Mouse (Mus musculus) heart, postnatal 0 days (tissue): Measurements from ENCODE around the gene Ptger2. TPM values are rescaled to one million over a fixed set of nuclear protein-coding genes. Genes with fewer than 3 reads are reported as not detected.

ENCODE experiments used
- ATAC-seq: fragments of 200-750 bp; cut with Nextera tagmentation; 2 replicates; pipeline ENCODE4 v1.8.0; 2017; ENCODE audit warnings: low read depth, moderate number of reproducible peaks, moderate library complexity; ENCODE audit not compliant: insufficient read depth
- DNase-seq: peaks from one replicate; pipeline ENCODE4 v3.0.0-alpha.2; 2016; ENCODE audit warnings: low spot score
- H3K27ac ChIP-seq: fragments of 300-500 bp; sonication (generic); 2 replicates; pipeline ENCODE4 v1.5.1; 2014; ENCODE audit warnings: low read depth, mild to moderate bottlenecking
- H3K27me3 ChIP-seq: fragments of 300-500 bp; sonication (generic); 2 replicates; pipeline ENCODE4 v1.6.1; 2014; ENCODE audit warnings: low read length, mixed read lengths; ENCODE audit not compliant: control insufficient read depth, insufficient read depth
- H3K36me3 ChIP-seq: fragments of 300-500 bp; sonication (generic); replicated peaks from 2 replicates; pipeline ENCODE4 v1.6.1; 2014; ENCODE audit warnings: low read length, mixed read lengths; ENCODE audit not compliant: control insufficient read depth, insufficient read depth
- H3K4me1 ChIP-seq: fragments of 300-500 bp; sonication (generic); 2 replicates; pipeline ENCODE4 v1.6.1; 2014; ENCODE audit warnings: antibody characterized with exemption; ENCODE audit not compliant: control insufficient read depth, insufficient read depth
- H3K4me2 ChIP-seq: fragments of 300-500 bp; sonication (generic); 2 replicates; pipeline ENCODE4 v1.6.1; 2014; ENCODE audit warnings: low read depth, mild to moderate bottlenecking, low read length, moderate library complexity
- H3K4me3 ChIP-seq: fragments of 300-500 bp; sonication (generic); 2 replicates; pipeline ENCODE4 v1.5.1; 2014; ENCODE audit warnings: low read depth, low read length
- H3K9ac ChIP-seq: fragments of 300-500 bp; sonication (generic); replicated peaks from 2 replicates; pipeline ENCODE4 v1.6.1; 2014; ENCODE audit warnings: low read depth, low read length, mixed read lengths
- H3K9me3 ChIP-seq: fragments of 300-500 bp; sonication (generic); replicated peaks from 2 replicates; pipeline ENCODE4 v1.6.1; 2016; ENCODE audit warnings: low read length; ENCODE audit not compliant: control insufficient read depth
- CTCF ChIP-seq: IDR thresholded peaks from 2 replicates; pipeline ENCODE4 v1.5.1; 2016; ENCODE audit warnings: antibody characterized with exemption, control low read depth, low read depth
- EP300 ChIP-seq: IDR thresholded peaks from 2 replicates; pipeline ENCODE4 v1.6.1; 2016; ENCODE audit warnings: antibody characterized with exemption, low read depth
- WGBS: fragments of 180-500 bp; shearing (Covaris S2); extraction: QIAGEN DNeasy Blood & Tissue Kit; methylation state at CpG from one replicate; pipeline ENCODE4 v1.1.7; 2014; 5-methylcytosine and 5-hydroxymethylcytosine counted together
- microRNA counts: library from miRNA; unstranded; fragments of <30 nt; microRNA quantifications from one replicate; lab custom pipeline; 2015
- microRNA-seq: library from miRNA; unstranded; fragments of <30 nt; microRNA quantifications from one replicate; pipeline ENCODE4, GENCODE M21; 2016
- polyA plus RNA-seq: library from polyadenylated mRNA; unstranded; fragments of >200 nt; fragmentation: Nextera tagmentation; extraction: Ambion mirVana; gene quantifications from 2 replicates; pipeline ENCODE4 v1.2.1, GENCODE M21; 2015
- total RNA-seq: library from RNA; depleted of rRNA; stranded (reverse); fragments of >200 nt; gene quantifications from 2 replicates; pipeline ENCODE4 v1.2.3, GENCODE M21; 2014; ENCODE audit warnings: low replicate concordance; rRNA removed

Ptger2 gene
- total and polyA plus RNA-seq, 2 experiments from 2014 or later = 0.07 to 3.2 TPM

- H3K27me3 ChIP-seq = no peaks in the 10 kb centered on the region
- ATAC-seq = peak; percentile 39; the same call in 1 of the 2 replicates
- WGBS = 52% methylated on average over 7 of the region's 7 CpGs
- H3K9ac ChIP-seq = no peak overlapping the region
- H3K36me3 ChIP-seq = no peaks in the 10 kb centered on the region
- H3K27ac ChIP-seq = peak overlapping the region; percentile 57; the same call in 1 of the 2 replicates
- no peaks in the 10 kb centered on the region; the same call in 1 of the 2 replicates for H3K4me1 ChIP-seq
- no peak overlapping the region for H3K4me2 ChIP-seq
- no peaks in the 10 kb centered on the region for H3K9me3 ChIP-seq
- peak; percentile 15 for DNase-seq
- TF ChIP-seq EP300 (no peak), CTCF (no peak)
- H3K4me3 ChIP-seq = no peak overlapping the region
Observed at GRCm38 (mm10) chr14:45049689-45050418, 61.9 kb downstream of the Ptger2 start.

DNA sequence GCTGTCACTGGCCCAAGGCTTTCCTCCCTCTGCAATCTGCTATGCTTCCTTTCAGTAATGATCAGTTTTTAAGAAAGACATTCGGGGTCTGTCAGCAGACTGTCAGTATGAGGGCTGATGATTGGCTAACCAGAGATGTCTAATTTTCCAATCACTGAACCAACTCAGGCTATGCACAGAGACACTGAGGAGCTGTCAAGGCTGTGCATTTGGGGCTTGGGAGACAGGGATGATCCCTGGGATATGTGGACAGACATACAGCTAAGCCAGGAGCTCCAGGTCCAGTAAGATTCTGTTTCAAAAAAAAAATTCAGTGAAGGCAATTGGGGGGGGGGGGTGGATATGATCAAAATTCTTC lies 62.4 kb downstream of the Ptger2 start:
- H3K27ac ChIP-seq = peak overlapping the region; percentile 57
- WGBS = 57% methylated on average over 1 of the region's 1 CpGs
- H3K4me3 ChIP-seq = no peak overlapping the region
- no peaks in the 10 kb centered on the region for H3K9me3 ChIP-seq
- ATAC-seq (no peak), DNase-seq (no peak)
- no peak for TF ChIP-seq EP300
- no peak for TF ChIP-seq CTCF
- H3K4me2 ChIP-seq = no peak overlapping the region
- no peaks in the 10 kb centered on the region; the same call in 1 of the 2 replicates for H3K4me1 ChIP-seq
- no peaks in the 10 kb centered on the region for H3K27me3 ChIP-seq
- H3K9ac ChIP-seq = no peak overlapping the region
- H3K36me3 ChIP-seq = no peaks in the 10 kb centered on the region

GRCm38 (mm10) chr14:45051116-45051515 lies 63.1 kb downstream of the Ptger2 start:
- no peaks in the 10 kb centered on the region; the same call in 1 of the 2 replicates for H3K4me1 ChIP-seq
- no peak overlapping the region for H3K4me3 ChIP-seq
- H3K27ac ChIP-seq = no peak overlapping the region
- no peak for DNase-seq
- no peaks in the 10 kb centered on the region for H3K36me3 ChIP-seq
- no peak overlapping the region for H3K4me2 ChIP-seq
- no peaks in the 10 kb centered on the region for H3K9me3 ChIP-seq
- ATAC-seq = no peak
- no peak for TF ChIP-seq CTCF
- no peak for TF ChIP-seq EP300
- WGBS = 81% methylated on average over 7 of the region's 7 CpGs
- no peak overlapping the region for H3K9ac ChIP-seq
- H3K27me3 ChIP-seq = no peaks in the 10 kb centered on the region

MicroRNAs within 50 kb of the gene (microRNA counts, 519-probe panel; counts per million panel counts)
- microRNA mmu-miR-327 (lab: Ali Mortazavi, UCI) = not detected

Small RNA genes lying within 50 kb of the gene (microRNA-seq; reads per million reads assigned to microRNA genes)
- not detected for gene Mir327

Other genes starting within 250 kb of the Ptger2 start
- gene Gm8267, start 237.9 kb upstream of the Ptger2 start, total RNA-seq = not detected in 2 replicates
- gene Gm8267, start 237.9 kb upstream of the Ptger2 start, polyA plus RNA-seq = not detected in 2 replicates
- not detected in 2 replicates for gene Ptgdr, start 128.8 kb upstream of the Ptger2 start, total RNA-seq
- not detected in 2 replicates for gene Ptgdr, start 128.8 kb upstream of the Ptger2 start, polyA plus RNA-seq
- gene Gpr137c, start 231.5 kb downstream of the Ptger2 start, total RNA-seq = 18.9 and 20.6 TPM in 2 replicates
- 1.6 and 1.9 TPM in 2 replicates for gene Gpr137c, start 231.5 kb downstream of the Ptger2 start, polyA plus RNA-seq
- 17.1 and 17.4 TPM in 2 replicates for gene Txndc16, start 232.1 kb downstream of the Ptger2 start, total RNA-seq
- 9.0 and 9.5 TPM in 2 replicates for gene Txndc16, start 232.1 kb downstream of the Ptger2 start, polyA plus RNA-seq